Mouse (Mus musculus): ENCODE results near the gene Ndufa5. TPM values are rescaled to one million over a fixed set of nuclear protein-coding genes. Genes with fewer than 3 reads are reported as not detected.

Gene Ndufa5
- total RNA-seq, 1 experiment from 2014 or later: 529 TPM

- DNase-seq: no peak
Measured at GRCm38 (mm10) chr6:24525705-24526104, 2.1 kb downstream of the Ndufa5 start.

GRCm38 (mm10) chr6:24516197-24516596, 11.6 kb downstream of the Ndufa5 start:
- DNase-seq: no peak

GRCm38 (mm10) chr6:24514552-24515284, 13.1 kb downstream of the Ndufa5 start, which contains the start of gene Iqub:
Iqub (minus strand) TSS chr6:24515067.
- peak; percentile 77 for DNase-seq

- DNase-seq: no peak
Measured at GRCm38 (mm10) chr6:24504141-24504540, 23.7 kb downstream of the Ndufa5 start.

GRCm38 (mm10) chr6:24490341-24490740, 37.5 kb downstream of the Ndufa5 start:
- no peak for DNase-seq

GRCm38 (mm10) chr6:24486530-24486929, 41.3 kb downstream of the Ndufa5 start:
- no peak for DNase-seq

- no peak for DNase-seq
Measured at GRCm38 (mm10) chr6:24470571-24471132, 57.2 kb downstream of the Ndufa5 start.

- DNase-seq: no peak
Measured at GRCm38 (mm10) chr6:24470135-24470534, 57.7 kb downstream of the Ndufa5 start.

Other genes with a start within 250 kb of the Ndufa5 start
- 0.48 and 0.56 TPM in 2 replicates for gene Iqub, start 12.9 kb downstream of the Ndufa5 start, total RNA-seq (2021)
- gene Asb15, start 131 bp upstream of the Ndufa5 start, total RNA-seq (2021): not detected in 2 replicates
- not detected in 2 replicates for gene Lmod2, start 69.7 kb upstream of the Ndufa5 start, total RNA-seq (2021)
- gene Wasl, start 137.0 kb upstream of the Ndufa5 start, total RNA-seq (2021): 50.5 and 53.9 TPM in 2 replicates
- gene Hyal6, start 205.2 kb upstream of the Ndufa5 start, total RNA-seq (2021): not detected in 2 replicates
- not detected in 2 replicates for gene Hyal4, start 220.3 kb upstream of the Ndufa5 start, total RNA-seq (2021)